Comparison of ENCODE assay signal across 9 mouse cellular contexts in the genomic region with DNA sequence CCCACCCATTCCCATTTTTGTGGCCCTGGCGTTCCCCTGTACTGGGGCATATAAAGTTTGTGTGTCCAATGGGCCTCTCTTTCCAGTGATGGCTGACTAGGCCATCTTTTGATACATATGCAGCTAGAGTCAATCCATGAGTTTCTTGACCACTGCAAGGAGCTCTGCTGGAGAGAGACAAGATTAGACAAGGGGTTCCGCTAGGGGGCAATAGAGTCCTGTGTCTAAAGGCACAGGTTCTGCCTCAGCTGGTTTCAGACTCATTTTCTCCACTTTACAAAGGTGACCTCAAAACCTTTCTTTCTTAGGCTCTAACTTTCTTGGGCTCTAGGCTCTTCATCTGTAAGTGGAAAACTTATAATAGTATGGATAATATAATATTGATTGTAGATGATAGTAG. TPM values are rescaled to one million over a fixed set of nuclear protein-coding genes. Genes with fewer than 3 reads are reported as not detected.
DNase-seq lines count a peak whose midpoint lies in the region; ATAC-seq lines count a peak whose summit lies in the region.
"Not testable (repeated sequence)": the region's sequence is repeated elsewhere in the genome, so short reads cannot be mapped to it uniquely, and the experiment has no call there.
"Had no signal": no experiment of that assay in that cellular context is flagged by ENCODE, and none has a peak within 500 bp of the region (broad histone marks: within the 10 kb centered on the region; RNA-seq: fewer than 3 reads in every experiment).

No protein-coding gene starts in this region.

- DNase-seq in adrenal gland, adult 18-20 months (ENCODE audit: low spot score in 2 of 2) = peak; percentile 60 to 66
- DNase-seq in gastrocnemius, postnatal 4 days (ENCODE audit: low spot score in 2 of 2) = peak; percentile 41 to 78
- peak; percentile 57 to 79 for DNase-seq in kidney, adult 8-10 months
- DNase-seq in limb, embryonic 10.5 days (ENCODE audit: low spot score) = peak; percentile 54
- DNase-seq in spleen, adult 12 weeks (ENCODE audit: low spot score) = peak; percentile 51
- peak; percentile 29 for DNase-seq in yolk sac, embryonic 10.5 days (ENCODE audit: low spot score)

- not testable (repeated sequence) for H3K27me3 ChIP-seq in limb, embryonic 10.5 days (ENCODE audit: low read depth, poor library complexity, severe bottlenecking); midbrain, embryonic 12.5 days

- not testable (repeated sequence) for H3K4me1 ChIP-seq in limb, embryonic 10.5 days; midbrain, embryonic 12.5 days

- H3K4me2 ChIP-seq in midbrain, embryonic 12.5 days (replicated peaks) = not testable (repeated sequence)

- not testable (repeated sequence) for H3K36me3 ChIP-seq in limb, embryonic 10.5 days; midbrain, embryonic 12.5 days

- not testable (repeated sequence) for H3K9me3 ChIP-seq in limb, embryonic 10.5 days (replicated peaks); midbrain, embryonic 12.5 days

- ATAC-seq in common myeloid progenitor, adult 5-6 weeks (replicated peaks; ENCODE audit: low read depth, poor library complexity, severe bottlenecking) = peak; percentile 97
- ATAC-seq in midbrain, embryonic 12.5 days (ENCODE audit: low FRiP score, low read depth) = 0 out of 2 replicates have a peak, but pooled peaks have one; percentile 52

- H3K27ac ChIP-seq in limb, embryonic 10.5 days; midbrain, embryonic 12.5 days (replicated peaks): not testable (repeated sequence)

- H3K4me3 ChIP-seq in limb, embryonic 10.5 days; midbrain, embryonic 12.5 days: not testable (repeated sequence)

- H3K9ac ChIP-seq in midbrain, embryonic 12.5 days (replicated peaks) = not testable (repeated sequence)

- WGBS in limb, embryonic 10.5 days = 12% methylated on average over 2 of the region's 2 CpGs
- whole genome bisulfite sequencing in midbrain, embryonic 12.5 days = 14% methylated on average over 2 of the region's 2 CpGs

RNA-seq across cellular contexts. Expression of a gene that starts 13.3 kb away (rescaled TPM):
- total RNA-seq in adrenal gland, adult 18-20 months (2021) = 10 to 100 TPM; 32.8 to 35.1 TPM
- 19.1 and 33.3 TPM in 2 replicates for total RNA-seq in common myeloid progenitor, adult 5-6 weeks (2017)
- 10 to 100 TPM; 28.4 to 30.6 TPM for total RNA-seq in gastrocnemius, postnatal 4 days (2021)
- 66.2 and 73.4 TPM in 2 replicates for polyA plus RNA-seq in limb, embryonic 10.5 days (2016; fragmentation: Nextera tagmentation; extraction: Ambion mirVana)
- polyA plus RNA-seq in midbrain, embryonic 12.5 days (2016; fragmentation: Nextera tagmentation; extraction: Ambion mirVana) = 58.9 and 59.2 TPM in 2 replicates

RNA-seq across cellular contexts. Expression of a gene that starts 50.4 kb away (rescaled TPM):
- under 1 TPM; 0.20 to 0.45 TPM for total RNA-seq in adrenal gland, adult 18-20 months (2021)
- total RNA-seq in common myeloid progenitor, adult 5-6 weeks (2017) = 1.7 and 3.7 TPM in 2 replicates
- not detected for total RNA-seq in gastrocnemius, postnatal 4 days (2021)
- 0.19 and 0.29 TPM in 2 replicates for polyA plus RNA-seq in limb, embryonic 10.5 days (2016; fragmentation: Nextera tagmentation; extraction: Ambion mirVana)
- polyA plus RNA-seq in midbrain, embryonic 12.5 days (2016; fragmentation: Nextera tagmentation; extraction: Ambion mirVana) = 0.23 and 0.35 TPM in 2 replicates
- total RNA-seq: gastrocnemius, postnatal 36 days had no signal
